Mouse (Mus musculus) myocyte (in vitro differentiated cells): ENCODE results near the gene Ccser1.

ENCODE experiments used
- CEBPB ChIP-seq: IDR thresholded peaks from 2 replicates; pipeline ENCODE4 v1.6.1; 2011; ENCODE audit warnings: mild to moderate bottlenecking, moderate library complexity; ENCODE audit not compliant: poor library complexity, insufficient read depth, severe bottlenecking
- MYOD1 ChIP-seq, 3 experiments: IDR thresholded peaks; one replicate each; pipeline ENCODE4 v1.6.1; 2011; ENCODE audit warnings: control low read depth in 2 of 3, low read depth in 2 of 3, mild to moderate bottlenecking in 2 of 3, moderate library complexity in 1 of 3; ENCODE audit not compliant: insufficient read length in 2 of 3, control insufficient read depth in 1 of 3
- POLR2A ChIP-seq: IDR thresholded peaks from one replicate; pipeline ENCODE4 v1.6.1; 2011; ENCODE audit warnings: low read depth, mild to moderate bottlenecking, control low read depth, moderate library complexity; ENCODE audit not compliant: insufficient read length
- POLR2AphosphoS2 ChIP-seq: IDR thresholded peaks from one replicate; pipeline ENCODE4 v1.6.1; 2011; ENCODE audit warnings: low read depth, control low read depth; ENCODE audit not compliant: insufficient read length
- TCF3 ChIP-seq: IDR thresholded peaks from one replicate; pipeline ENCODE4 v1.6.1; 2011; ENCODE audit warnings: low read depth, control low read depth; ENCODE audit not compliant: insufficient read length
- USF1 ChIP-seq: IDR thresholded peaks from one replicate; pipeline ENCODE4 v1.6.1; 2011; ENCODE audit warnings: low read depth, mild to moderate bottlenecking, control low read depth, moderate library complexity

DNA sequence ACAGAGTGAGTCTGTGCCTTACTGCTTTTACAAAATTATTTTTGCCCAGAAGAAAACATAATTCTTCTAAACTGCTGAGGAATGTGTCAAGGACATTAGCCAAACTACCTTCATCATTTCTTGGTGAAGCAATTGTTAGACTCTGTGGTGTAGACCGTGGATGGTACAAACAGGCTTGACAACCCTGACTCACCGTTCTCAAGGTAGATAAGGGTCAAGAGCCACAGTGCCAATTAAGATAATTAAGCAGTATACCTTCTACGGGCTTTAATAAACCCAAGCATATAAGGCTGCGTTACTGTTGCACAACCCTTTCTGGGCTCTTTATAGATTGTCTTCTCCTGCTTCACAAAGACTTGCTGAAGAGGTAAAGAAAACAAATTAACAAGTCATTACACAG is 66.4 kb downstream of the Ccser1 start:
- no peak for TF ChIP-seq POLR2AphosphoS2
- TF ChIP-seq POLR2A = no peak
- TF ChIP-seq TCF3 = no peak
- TF ChIP-seq USF1 = no peak
- no peak for TF ChIP-seq MYOD1 (IDR thresholded peaks at IDR 0.05; ENCODE audit: control insufficient read depth in 1 of 3, insufficient read length in 2 of 3, low read depth in 2 of 3)
- TF ChIP-seq CEBPB = no peak
